Mouse (Mus musculus) small intestine, adult 2 months (tissue): ENCODE measurements around the gene Pcolce. TPM values are rescaled to one million over a fixed set of nuclear protein-coding genes. Genes with fewer than 3 reads are reported as not detected.

Source experiments
- H3K27ac ChIP-seq: fragments of 200-500 bp; 2 replicates; pipeline ENCODE4 v1.5.1; 2012; ENCODE audit warnings: low read depth, low read length, control low read depth, inconsistent platforms; ENCODE audit not compliant: insufficient read depth
- H3K27me3 ChIP-seq: fragments of 200-500 bp; 2 replicates; pipeline ENCODE4 v1.6.1; 2012; ENCODE audit warnings: mild to moderate bottlenecking, moderate library complexity, low read length, inconsistent platforms; ENCODE audit not compliant: control insufficient read depth, insufficient read depth
- H3K36me3 ChIP-seq: fragments of 200-500 bp; 2 replicates; pipeline ENCODE4 v1.6.1; 2012; ENCODE audit warnings: mild to moderate bottlenecking, low read length, control low read depth, inconsistent platforms; ENCODE audit not compliant: control insufficient read depth, insufficient read depth
- H3K4me1 ChIP-seq: fragments of 200-500 bp; 2 replicates; pipeline ENCODE4 v1.6.1; 2012; ENCODE audit warnings: low read length, inconsistent platforms, mixed read lengths; ENCODE audit not compliant: control insufficient read depth, insufficient read depth, insufficient read length
- H3K4me3 ChIP-seq: fragments of 200-500 bp; 2 replicates; pipeline ENCODE4 v1.5.1; 2012; ENCODE audit warnings: low read depth, mild to moderate bottlenecking, control low read depth, inconsistent platforms, low read length, moderate library complexity
- CTCF ChIP-seq: fragments of 200-500 bp; IDR thresholded peaks from 2 replicates; pipeline ENCODE4 v1.5.1; 2012; ENCODE audit warnings: low read depth, mild to moderate bottlenecking, control low read depth, inconsistent platforms, low read length, moderate library complexity, mixed read lengths; ENCODE audit not compliant: insufficient replicate concordance, insufficient read length; ENCODE audit errors: extremely low read depth
- POLR2A ChIP-seq: fragments of 200-500 bp; IDR thresholded peaks from 2 replicates; pipeline ENCODE4 v1.6.1; 2012; ENCODE audit warnings: low read depth, mild to moderate bottlenecking, control low read depth, inconsistent platforms, low read length, moderate library complexity
- WGBS: fragments of 180-500 bp; shearing (Covaris S2); methylation state at CpG from one replicate; pipeline ENCODE4 v1.1.7; 2018; 5-methylcytosine and 5-hydroxymethylcytosine counted together
- polyA plus RNA-seq: library from polyadenylated mRNA; depleted of rRNA; stranded (reverse); fragments of >200 nt; gene quantifications from 2 replicates; pipeline ENCODE4 v1.2.3, GENCODE M21; 2012

Pcolce gene
- polyA plus RNA-seq, 1 experiment, result 30.4 TPM

DNA sequence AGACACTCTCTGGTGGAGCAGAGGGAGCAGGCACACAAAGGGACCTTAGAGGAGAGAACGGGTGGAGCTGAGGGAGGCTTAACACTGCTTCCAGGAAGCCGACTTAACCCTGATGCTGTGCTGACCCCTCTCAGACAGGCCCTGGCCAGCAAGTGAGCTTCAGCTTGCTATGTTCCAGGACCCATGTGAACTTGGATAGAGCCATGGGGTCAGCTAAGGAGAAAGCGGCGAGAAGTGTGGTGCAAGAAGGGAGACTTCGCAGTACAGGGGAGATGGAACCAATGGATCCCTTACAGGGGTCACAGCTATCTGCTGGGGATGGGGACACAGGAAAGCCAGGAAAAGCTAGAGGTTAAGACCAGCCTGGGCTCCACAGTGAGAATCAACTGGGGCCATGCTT is 508 bp downstream of the Pcolce start:
- Histone ChIP-seq H3K27ac (no peak overlapping the region), H3K4me1 (peaks cover 16% of the 10 kb centered on the region), H3K27me3 (no peaks in the 10 kb centered on the region), H3K4me3 (no peak overlapping the region), H3K36me3 (no peaks in the 10 kb centered on the region)
- TF ChIP-seq POLR2A (no peak), CTCF (no peak)
- 85% methylated on average over 5 of the region's 5 CpGs for WGBS

DNA sequence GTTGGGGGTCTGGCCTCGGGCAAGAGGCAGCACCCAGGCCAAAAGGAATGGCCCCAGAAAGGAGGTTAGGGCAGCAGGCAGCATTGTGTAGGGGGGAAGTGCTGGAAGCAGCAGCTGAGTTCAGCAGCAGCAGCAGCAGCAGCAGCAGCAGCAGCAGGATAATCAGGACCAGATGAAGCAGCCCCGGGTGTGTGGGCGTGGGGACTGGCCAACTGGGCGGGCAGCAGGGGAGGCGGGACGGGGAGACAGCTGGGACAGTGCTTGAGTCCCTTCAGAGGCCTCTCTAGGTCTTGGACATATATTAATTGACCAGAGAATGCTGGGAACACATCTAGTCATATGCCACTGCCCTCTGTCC is 2.4 kb downstream of the Pcolce start:
- WGBS, result 50% methylated on average over 6 of the region's 6 CpGs
- peaks cover 6% of the 10 kb centered on the region; the same call in 1 of the 2 replicates for H3K36me3 ChIP-seq
- H3K4me3 ChIP-seq, result peak overlapping the region; percentile 47
- TF ChIP-seq CTCF, result no peak
- no peak for TF ChIP-seq POLR2A
- H3K4me1 ChIP-seq, result peaks cover 16% of the 10 kb centered on the region
- no peaks in the 10 kb centered on the region for H3K27me3 ChIP-seq
- peak overlapping the region; percentile 27; the same call in 1 of the 2 replicates for H3K27ac ChIP-seq

DNA sequence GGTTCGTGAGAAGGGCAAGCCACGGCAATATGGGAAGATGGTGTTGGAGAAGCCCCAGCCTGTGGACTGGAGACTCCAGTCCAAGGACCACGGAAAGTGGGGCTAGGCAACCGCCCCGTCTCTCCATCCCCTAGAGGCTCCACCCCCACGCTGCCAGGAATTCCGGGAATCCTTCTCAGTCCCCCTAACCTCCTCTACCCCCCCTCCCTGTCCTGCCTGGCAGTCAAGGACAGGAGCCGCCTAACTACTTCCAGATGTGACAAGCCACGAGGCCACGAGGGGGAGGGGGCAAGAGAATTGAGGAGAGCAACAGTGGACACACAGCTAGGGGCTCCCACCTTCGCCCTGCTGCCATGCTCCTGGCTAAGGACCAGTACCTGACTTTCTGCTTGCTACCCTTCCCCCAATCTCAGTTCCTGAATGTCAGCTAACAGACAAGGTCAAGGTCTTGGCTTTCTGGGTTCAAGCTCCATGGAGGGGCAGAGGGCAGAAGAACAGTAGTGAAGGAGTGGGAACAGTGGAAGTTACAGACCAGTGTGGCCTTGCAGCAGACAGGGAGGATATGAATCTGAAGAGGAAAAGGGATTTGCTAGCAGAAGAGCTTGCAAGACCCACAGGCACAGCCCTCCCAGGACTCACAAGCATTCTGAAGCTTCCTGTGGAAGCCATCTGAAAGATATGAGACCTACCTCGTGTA is 2.9 kb downstream of the Pcolce start:
- WGBS, result 45% methylated on average over 12 of the region's 12 CpGs
- no peak for TF ChIP-seq POLR2A
- TF ChIP-seq CTCF, result no peak

DNA sequence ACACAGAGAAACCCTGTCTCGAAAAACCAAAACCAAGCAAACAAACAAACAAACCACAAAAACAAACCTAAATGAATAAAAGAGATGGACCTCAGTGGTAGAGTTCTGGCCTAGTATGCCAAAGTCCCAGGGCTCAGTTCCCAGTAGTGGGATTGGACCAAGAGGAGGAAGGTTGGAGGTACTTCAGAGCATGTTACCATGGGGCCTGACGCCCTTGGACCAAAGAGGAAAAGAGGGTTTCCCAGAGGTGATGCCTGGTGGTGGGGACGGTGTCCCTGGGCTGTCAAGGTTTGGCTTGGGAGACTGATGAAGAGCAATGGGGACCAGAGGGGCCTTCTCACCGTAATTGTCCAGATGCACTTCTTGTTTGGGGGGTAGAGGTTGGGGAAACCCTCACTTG is 3.5 kb downstream of the Pcolce start:
- Histone ChIP-seq H3K36me3 (peaks cover 8% of the 10 kb centered on the region; the same call in 1 of the 2 replicates), H3K4me3 (peak overlapping the region; percentile 47), H3K27ac (no peak overlapping the region; the same call in 1 of the 2 replicates), H3K27me3 (no peaks in the 10 kb centered on the region), H3K4me1 (peaks cover 16% of the 10 kb centered on the region)
- no peak for TF ChIP-seq CTCF
- TF ChIP-seq POLR2A, result no peak
- WGBS, result 76% methylated on average over 4 of the region's 4 CpGs

More for the DNA sequence above, 2.9 kb downstream of the Pcolce start:
- Histone ChIP-seq H3K4me1 (peaks cover 16% of the 10 kb centered on the region), H3K27me3 (no peaks in the 10 kb centered on the region), H3K36me3 (peaks cover 6% of the 10 kb centered on the region; the same call in 1 of the 2 replicates), H3K4me3 (peak overlapping the region; percentile 47), H3K27ac (peak overlapping the region; percentile 27)

DNA sequence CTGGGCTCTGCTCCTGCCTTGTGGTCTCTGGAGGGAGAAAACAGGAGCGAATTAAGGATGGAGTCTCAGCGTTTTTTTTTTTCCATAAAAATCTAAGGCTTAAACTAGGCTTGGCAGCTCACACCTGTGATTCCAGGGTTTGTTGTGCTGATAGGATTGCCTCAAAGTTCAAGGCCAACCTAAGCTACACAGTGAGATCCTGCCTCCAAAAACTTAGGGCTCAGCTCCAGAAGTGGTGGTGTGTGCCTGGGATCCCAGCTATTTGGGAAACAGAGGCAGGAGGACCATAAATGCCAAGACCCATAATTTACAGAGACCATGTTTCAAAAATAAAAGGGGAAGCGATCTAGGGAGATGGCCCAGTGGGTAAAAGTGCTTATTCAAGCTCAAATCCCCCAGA is 4.3 kb downstream of the Pcolce start:
- TF ChIP-seq POLR2A (no peak), CTCF (no peak)

DNA sequence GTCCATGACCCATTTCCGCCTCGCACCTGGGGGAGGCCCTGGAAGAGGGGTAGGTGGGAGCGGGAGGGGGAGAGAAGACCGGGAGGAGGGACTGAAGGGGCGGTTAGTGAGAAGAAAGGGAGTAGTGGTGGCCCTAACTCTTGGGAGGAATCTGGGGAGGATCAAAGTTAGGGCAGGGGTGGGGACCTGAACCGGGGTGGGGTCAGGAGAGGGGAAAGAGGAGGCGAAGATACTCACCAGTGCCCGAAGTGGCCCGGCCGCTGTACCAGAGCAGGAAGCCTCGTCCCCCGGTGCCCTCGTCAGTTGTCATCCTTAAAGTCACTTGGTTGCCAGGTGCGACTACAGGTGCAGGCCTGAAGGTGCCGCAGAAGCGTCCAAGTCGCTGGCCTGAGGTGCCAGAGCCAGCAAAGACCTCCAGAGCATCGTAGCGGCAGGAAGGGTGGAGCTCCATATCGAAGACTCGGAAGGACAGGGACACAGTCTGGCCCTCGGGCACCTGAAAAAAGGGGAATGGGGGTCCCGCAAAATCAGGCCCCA is 4.9 kb downstream of the Pcolce start:
- WGBS, result 62% methylated on average over 23 of the region's 23 CpGs
- Histone ChIP-seq H3K4me1 (peaks cover 14% of the 10 kb centered on the region), H3K27ac (no peak overlapping the region), H3K4me3 (no peak overlapping the region), H3K27me3 (no peaks in the 10 kb centered on the region), H3K36me3 (peaks cover 8% of the 10 kb centered on the region; the same call in 1 of the 2 replicates)
- TF ChIP-seq CTCF, result no peak
- no peak for TF ChIP-seq POLR2A

More for the DNA sequence above, 4.3 kb downstream of the Pcolce start:
- Histone ChIP-seq H3K4me1 (peaks cover 16% of the 10 kb centered on the region), H3K27ac (no peak overlapping the region), H3K27me3 (no peaks in the 10 kb centered on the region), H3K36me3 (peaks cover 8% of the 10 kb centered on the region; the same call in 1 of the 2 replicates), H3K4me3 (no peak overlapping the region)
- WGBS, result 69% methylated on average over 3 of the region's 3 CpGs

DNA sequence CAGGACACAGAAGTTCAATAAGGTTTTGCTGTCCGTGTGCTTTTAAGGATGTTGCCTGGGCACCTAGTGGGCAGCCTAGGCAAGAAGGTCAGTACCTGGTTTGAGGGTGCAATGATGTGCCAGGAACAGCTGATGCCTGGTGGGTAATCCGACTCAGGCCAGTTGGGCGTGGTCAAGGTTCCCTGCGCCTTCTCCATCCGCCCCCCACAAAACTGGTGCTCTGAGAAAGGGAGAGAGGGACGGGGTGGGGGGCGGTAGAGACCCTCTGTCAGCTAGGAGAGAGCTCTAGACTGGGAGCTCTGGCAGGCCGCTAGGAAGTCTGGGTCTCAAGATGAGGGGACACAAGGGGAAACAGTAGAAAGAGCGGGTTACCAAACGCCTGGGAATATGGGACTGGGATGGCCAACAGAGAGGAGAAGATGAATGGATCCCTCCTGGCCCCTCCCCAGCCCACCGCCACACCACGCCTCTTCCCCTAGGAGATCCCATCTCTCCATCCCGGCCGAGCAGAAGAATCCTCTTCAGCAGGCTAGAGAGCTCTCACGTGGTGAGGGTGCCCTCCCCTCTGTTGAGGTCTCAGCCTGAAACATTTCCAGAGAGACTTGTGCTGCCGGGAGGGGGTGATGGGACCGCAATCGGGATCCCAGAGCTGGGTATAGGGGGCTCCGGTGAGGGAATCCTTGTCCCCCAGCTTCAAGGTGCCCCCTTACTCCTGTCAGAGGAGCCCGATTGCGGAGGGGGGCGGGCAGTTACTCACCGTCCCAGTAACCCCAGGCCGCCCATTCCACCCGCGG is 5.5 kb downstream of the Pcolce start:
- TF ChIP-seq CTCF (no peak), POLR2A (no peak)
- Histone ChIP-seq H3K36me3 (peaks cover 8% of the 10 kb centered on the region; the same call in 1 of the 2 replicates), H3K27me3 (no peaks in the 10 kb centered on the region), H3K27ac (no peak overlapping the region), H3K4me3 (no peak overlapping the region), H3K4me1 (peaks cover 7% of the 10 kb centered on the region)
- WGBS, result 68% methylated on average over 26 of the region's 26 CpGs
